In genomic region chr16:18628948-18629340, GRCm38 (mm10) we compare ENCODE assay signal across 8 mouse cellular contexts. TPM values are rescaled to one million over a fixed set of nuclear protein-coding genes. Genes with fewer than 3 reads are reported as not detected.
DNase-seq lines count a peak whose midpoint lies in the region; ATAC-seq and TF ChIP-seq lines count a peak whose summit lies in the region.

No protein-coding gene starts in this region.

- peaks cover 37% of the 10 kb centered on the region for H3K4me1 ChIP-seq in testis, adult 2 months (ENCODE audit: control insufficient read depth, insufficient read depth, low read length)
- peaks cover 29% of the 10 kb centered on the region for H3K4me1 ChIP-seq in limb, embryonic 14.5 days (ENCODE audit: control insufficient read depth, insufficient read depth, low read length)

- no peak for TF ChIP-seq CTCF in testis, adult 2 months (IDR thresholded peaks at IDR 0.05; ENCODE audit: control insufficient read depth, insufficient read depth, insufficient replicate concordance, low read depth, low read length)

- no peak for ATAC-seq in limb, embryonic 14.5 days (ENCODE audit: low FRiP score, low read depth)

- peak; percentile 37 for DNase-seq in cerebellum, adult 8-10 months
- DNase-seq in cerebellum, postnatal 25 days: no peak
- DNase-seq in testis, postnatal 10 days (ENCODE audit: low spot score): no peak
- DNase-seq in limb, embryonic 14.5 days (ENCODE audit: low spot score): no peak
- DNase-seq in ovary, adult 18-20 months (ENCODE audit: low spot score): no peak
- DNase-seq in frontal cortex, postnatal 10 days (ENCODE audit: low spot score in 2 of 2): no peak
- no peak for DNase-seq in thymus, postnatal 14 days

- WGBS in limb, embryonic 14.5 days: 24% methylated on average over 2 of the region's 2 CpGs

- TF ChIP-seq POLR2A in testis, adult 2 months (IDR thresholded peaks at IDR 0.05; ENCODE audit: control insufficient read depth, low read depth, low read length): no peak
- no peak for TF ChIP-seq POLR2A in limb, embryonic 14.5 days (IDR thresholded peaks at IDR 0.05; ENCODE audit: borderline replicate concordance, extremely low read depth, insufficient read depth, insufficient read length)

- no peaks in the 10 kb centered on the region for H3K36me3 ChIP-seq in testis, adult 2 months (ENCODE audit: control insufficient read depth, insufficient read depth, low read length)
- H3K36me3 ChIP-seq in limb, embryonic 14.5 days (ENCODE audit: control insufficient read depth, insufficient read depth, low read length): peaks cover 16% of the 10 kb centered on the region

- no peaks in the 10 kb centered on the region for H3K27me3 ChIP-seq in testis, adult 2 months (ENCODE audit: control insufficient read depth, insufficient read depth, low read length)
- H3K27me3 ChIP-seq in limb, embryonic 14.5 days (ENCODE audit: control insufficient read depth, insufficient read depth, low read length): peaks cover 21% of the 10 kb centered on the region

- H3K9ac ChIP-seq in limb, embryonic 14.5 days (ENCODE audit: low read depth, low read length, severe bottlenecking): peak overlapping the region; percentile 86

- H3K4me2 ChIP-seq in limb, embryonic 14.5 days (replicated peaks; ENCODE audit: low read depth, low read length, severe bottlenecking): peak overlapping the region; percentile 70

- no peaks in the 10 kb centered on the region for H3K9me3 ChIP-seq in limb, embryonic 14.5 days (ENCODE audit: control insufficient read depth, low read length)

- peak overlapping the region; percentile 90 for H3K4me3 ChIP-seq in testis, adult 2 months (ENCODE audit: control insufficient read depth, low read depth, low read length)
- peak overlapping the region; percentile 83 for H3K4me3 ChIP-seq in limb, embryonic 14.5 days (replicated peaks; ENCODE audit: low read length)

- H3K27ac ChIP-seq in testis, adult 2 months (ENCODE audit: control insufficient read depth, insufficient read depth, low read depth, low read length): no peak overlapping the region
- H3K27ac ChIP-seq in limb, embryonic 14.5 days (replicated peaks; ENCODE audit: low read depth, low read length): no peak overlapping the region

RNA-seq across cellular contexts. Expression of gene Sept5, which starts 0.8 kb away (rescaled TPM):
- 62.5 and 63.0 TPM in 2 replicates for polyA plus RNA-seq in testis, adult 2 months (2012; rRNA removed)
- 94.5 and 97.4 TPM in 2 replicates for polyA plus RNA-seq in limb, embryonic 14.5 days (2012; rRNA removed)
- polyA plus RNA-seq in limb, embryonic 14.5 days (2014; fragmentation: Nextera tagmentation; extraction: Ambion mirVana): 43.4 and 44.0 TPM in 2 replicates

RNA-seq across cellular contexts. Expression of gene Gm49601, which starts 2.7 kb away (rescaled TPM):
- polyA plus RNA-seq in testis, adult 2 months (2012; rRNA removed): 9.5 and 11.6 TPM in 2 replicates
- polyA plus RNA-seq in limb, embryonic 14.5 days (2012; rRNA removed): 34.5 and 42.9 TPM in 2 replicates
- polyA plus RNA-seq in limb, embryonic 14.5 days (2014; fragmentation: Nextera tagmentation; extraction: Ambion mirVana): 1.9 and 2.7 TPM in 2 replicates

RNA-seq across cellular contexts. Expression of gene Gp1bb, which starts 6.7 kb away (rescaled TPM):
- 7.8 and 10.9 TPM in 2 replicates for polyA plus RNA-seq in testis, adult 2 months (2012; rRNA removed)
- polyA plus RNA-seq in limb, embryonic 14.5 days (2012; rRNA removed): 3.0 and 4.5 TPM in 2 replicates
- polyA plus RNA-seq in limb, embryonic 14.5 days (2014; fragmentation: Nextera tagmentation; extraction: Ambion mirVana): 3.7 and 4.3 TPM in 2 replicates

RNA-seq across cellular contexts. Expression of gene Tbx1, which starts 38.5 kb away (rescaled TPM):
- polyA plus RNA-seq in testis, adult 2 months (2012; rRNA removed): 4.2 and 6.1 TPM in 2 replicates
- polyA plus RNA-seq in limb, embryonic 14.5 days (2012; rRNA removed): 12.1 and 16.0 TPM in 2 replicates
- polyA plus RNA-seq in limb, embryonic 14.5 days (2014; fragmentation: Nextera tagmentation; extraction: Ambion mirVana): 8.0 and 8.7 TPM in 2 replicates
